Mouse (Mus musculus): ENCODE results near the gene Sirt5. TPM values are rescaled to one million over a fixed set of nuclear protein-coding genes. Genes with fewer than 3 reads are reported as not detected.

Sirt5 gene
- 10 to 100 TPM; 12.1 to 19.8 TPM for total RNA-seq (2021)
- long read RNA-seq, experiment 1, transcript Sirt5-211 (9 exons, 1,398 nt), result major isoform, 14 of 27 reads
- long read RNA-seq, experiment 1, partial matches to known transcripts, result 2 of 27 reads
- long read RNA-seq, experiment 1, other reads (novel, unspliced or antisense), result 11 of 27 reads
- long read RNA-seq, experiment 2, transcript Sirt5-211 (9 exons, 1,398 nt), result major isoform, 16 of 25 reads
- long read RNA-seq, experiment 2, partial matches to known transcripts, result 2 of 25 reads
- long read RNA-seq, experiment 2, other reads (novel, unspliced or antisense), result 7 of 25 reads

DNA sequence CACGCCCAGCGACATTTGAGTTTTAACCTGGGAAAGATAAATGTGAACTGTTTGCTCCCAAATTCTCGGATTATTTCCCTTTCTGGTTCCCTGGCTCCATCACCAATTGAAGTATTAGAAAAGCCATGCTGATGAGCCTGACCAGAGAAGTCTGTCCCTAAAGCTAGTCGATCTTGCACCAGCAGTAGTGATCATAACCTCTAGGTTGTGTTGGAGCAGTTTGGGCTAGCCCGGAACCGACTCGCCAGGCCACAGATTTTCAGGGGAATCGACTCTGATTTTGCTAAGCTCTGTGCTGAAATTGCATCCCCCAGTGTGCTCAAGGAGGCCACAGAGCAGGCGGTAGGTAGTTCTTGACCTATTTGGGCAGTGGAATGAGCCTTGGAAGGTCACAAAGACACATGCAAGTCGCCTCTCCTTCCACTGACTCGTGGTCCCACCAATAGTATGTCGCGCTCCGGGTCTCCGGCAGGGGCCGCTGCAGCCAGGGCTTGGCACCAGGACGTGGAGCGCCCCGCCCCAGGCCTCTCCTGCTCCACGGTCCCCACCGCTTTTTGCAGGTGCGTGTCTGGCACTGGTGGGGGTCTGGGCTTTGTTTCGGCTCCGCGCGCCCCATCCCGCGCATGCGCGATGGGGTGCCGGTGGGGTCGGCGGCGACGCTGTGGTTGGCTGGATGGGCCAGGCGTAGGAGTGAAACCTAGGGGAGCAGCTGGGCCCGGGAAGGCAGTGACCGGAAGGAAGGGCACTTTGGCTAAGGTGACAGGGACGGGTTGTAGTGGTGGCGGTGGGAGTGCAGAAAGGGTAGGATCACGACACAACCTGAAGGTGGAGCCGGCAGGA, at the start of gene Sirt5:
TSS of gene Sirt5 (plus strand) at position 512 of the 840 bp plus-strand sequence.
- intact Hi-C loops (cut with DNase I), result no loop called here
- peak within 1 kb of the TSS; percentile 94 for H3K4me3 ChIP-seq
- peak; percentile 92 for DNase-seq
- peak; percentile 96 for TF ChIP-seq CTCF (IDR thresholded peaks at IDR 0.05)
- peak within 1 kb of the TSS; percentile 85 for H3K27ac ChIP-seq

DNA sequence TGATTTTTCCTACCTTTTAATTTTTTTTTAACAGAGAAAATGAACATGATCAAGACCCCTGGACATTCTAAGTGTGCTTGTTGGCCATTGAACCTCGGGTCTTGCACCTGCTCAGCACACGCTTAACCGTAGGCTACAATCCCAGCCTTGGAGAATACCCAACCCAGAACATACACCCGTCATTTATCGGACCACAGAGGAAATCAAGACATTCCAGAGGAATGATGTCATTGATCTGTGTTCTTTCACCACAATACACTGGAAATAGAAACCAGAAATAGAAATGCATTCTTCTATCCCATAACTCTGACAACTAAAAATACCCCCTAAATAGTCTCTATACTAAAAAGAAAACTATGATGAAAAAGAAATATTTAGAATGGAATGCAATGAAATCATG, 47.9 kb upstream of the Sirt5 start:
- no peak for TF ChIP-seq CTCF (IDR thresholded peaks at IDR 0.05)
- intact Hi-C loops (cut with DNase I), result no loop called here
- no peak overlapping the region for H3K4me3 ChIP-seq
- H3K27ac ChIP-seq, result no peak overlapping the region
- no peak for DNase-seq

DNA sequence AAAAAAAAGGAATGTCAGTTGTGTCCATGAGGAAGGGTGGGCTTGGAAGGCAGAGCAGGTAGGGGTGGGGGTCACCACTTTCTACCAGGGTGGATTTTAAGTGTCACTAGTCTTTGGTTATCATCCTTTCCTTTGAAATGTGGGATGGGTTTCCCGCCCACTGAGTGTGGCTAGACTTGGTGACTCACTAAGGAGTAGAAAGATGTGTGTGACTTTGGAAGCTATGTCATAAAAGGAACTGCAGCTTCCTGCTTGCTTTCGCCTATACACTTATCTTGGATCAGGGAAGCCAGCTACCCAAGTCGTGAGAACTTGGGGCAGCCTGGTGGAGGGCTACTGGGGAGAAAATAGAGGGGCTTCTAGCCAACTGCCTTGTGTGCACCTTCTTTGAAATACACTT, 45.9 kb upstream of the Sirt5 start:
- no peak for DNase-seq
- TF ChIP-seq CTCF (IDR thresholded peaks at IDR 0.05), result no peak
- Histone ChIP-seq H3K27ac (no peak overlapping the region), H3K4me3 (no peak overlapping the region)
- intact Hi-C loops (cut with DNase I), result no loop called here

GRCm38 (mm10) chr13:43321492-43321891, 43.8 kb upstream of the Sirt5 start:
- Histone ChIP-seq H3K27ac (no peak overlapping the region), H3K4me3 (no peak overlapping the region)
- no peak for DNase-seq
- peak; percentile 59 for TF ChIP-seq CTCF (IDR thresholded peaks at IDR 0.05)
- intact Hi-C loops (cut with DNase I), result loop anchor here (2.0 kb wide), 1 partner anchor 139 kb away; no protein-coding TSS in a partner anchor

DNA sequence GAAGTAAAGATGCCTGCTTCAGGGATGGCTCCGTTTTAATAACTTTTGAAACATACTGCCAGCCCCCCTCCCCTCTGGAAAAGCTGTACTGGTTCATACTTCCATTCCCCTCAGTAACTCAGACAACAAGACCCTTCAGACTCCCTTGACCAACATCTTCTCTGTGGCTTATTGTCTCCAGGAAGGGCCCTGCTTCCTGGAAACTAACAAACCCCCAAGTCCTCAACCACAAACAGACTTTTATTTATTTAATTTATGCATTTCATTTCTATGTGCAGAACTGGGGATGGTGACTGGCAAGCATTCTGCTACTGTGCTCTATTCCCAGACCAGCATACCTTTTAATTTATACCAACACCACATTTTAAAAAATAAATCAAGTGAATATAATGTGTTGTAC, 39.9 kb upstream of the Sirt5 start:
- TF ChIP-seq CTCF (IDR thresholded peaks at IDR 0.05), result no peak
- DNase-seq, result no peak
- no peak overlapping the region for H3K4me3 ChIP-seq
- intact Hi-C loops (cut with DNase I), result no loop called here
- H3K27ac ChIP-seq, result no peak overlapping the region

DNA sequence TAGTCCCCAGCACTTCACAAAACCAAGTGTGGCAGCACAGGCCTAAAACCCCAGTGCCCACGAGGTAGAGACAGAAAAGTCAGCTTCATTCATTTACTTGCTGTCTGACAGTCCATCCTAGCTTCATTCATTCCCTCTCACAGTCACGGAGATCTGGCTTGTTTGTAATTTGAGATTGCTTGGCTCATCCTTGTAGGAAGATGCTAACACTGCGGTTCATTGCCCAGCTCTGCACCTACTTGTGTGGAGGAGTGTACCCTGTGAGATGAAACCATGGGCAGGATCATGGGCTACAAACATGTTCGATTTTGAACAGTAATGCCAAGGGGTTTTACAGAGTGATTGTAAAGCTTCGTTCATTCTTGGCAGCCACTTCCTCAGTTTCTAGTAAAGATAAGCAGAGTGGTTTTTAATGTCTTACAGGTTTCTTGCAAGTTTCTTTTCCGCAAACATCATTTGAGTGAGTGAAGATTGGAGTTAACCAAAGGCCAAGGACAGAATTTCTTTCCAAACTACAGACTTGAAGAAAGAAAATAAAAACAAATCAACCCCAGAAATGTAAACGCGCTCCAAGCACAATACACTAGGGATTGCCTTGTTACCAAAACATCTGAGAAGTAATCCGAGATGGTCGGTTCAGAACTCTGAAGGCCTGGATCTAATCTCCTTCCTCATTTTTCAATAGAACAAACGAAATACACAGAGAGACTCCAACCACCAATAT, 33.4 kb upstream of the Sirt5 start:
- peak; percentile 22 for DNase-seq
- intact Hi-C loops (cut with DNase I), result no loop called here
- H3K27ac ChIP-seq, result no peak overlapping the region
- H3K4me3 ChIP-seq, result no peak overlapping the region
- no peak for TF ChIP-seq CTCF (IDR thresholded peaks at IDR 0.05)

DNA sequence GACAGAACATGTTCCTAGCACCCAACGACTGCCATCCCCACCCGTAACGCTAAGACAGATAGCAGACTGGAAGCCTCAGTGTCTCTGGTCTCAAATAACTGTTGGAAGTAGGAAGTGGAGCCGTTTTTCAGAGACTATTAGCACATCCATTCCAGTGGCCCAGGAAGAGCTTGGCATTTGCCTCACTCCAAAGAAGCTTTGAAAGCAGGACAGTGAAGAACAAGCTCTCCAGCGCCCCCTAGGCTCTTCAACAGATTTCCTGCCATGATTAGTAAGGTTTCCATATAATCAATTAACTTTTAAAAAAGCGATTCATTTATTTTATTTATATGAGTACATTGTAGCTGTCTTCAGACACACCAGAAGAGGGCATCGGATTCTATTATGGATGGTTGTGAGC, 32.7 kb upstream of the Sirt5 start:
- H3K4me3 ChIP-seq, result no peak overlapping the region
- intact Hi-C loops (cut with DNase I), result no loop called here
- TF ChIP-seq CTCF (IDR thresholded peaks at IDR 0.05), result peak; percentile 60
- peak; percentile 48 for DNase-seq
- H3K27ac ChIP-seq, result no peak overlapping the region

DNA sequence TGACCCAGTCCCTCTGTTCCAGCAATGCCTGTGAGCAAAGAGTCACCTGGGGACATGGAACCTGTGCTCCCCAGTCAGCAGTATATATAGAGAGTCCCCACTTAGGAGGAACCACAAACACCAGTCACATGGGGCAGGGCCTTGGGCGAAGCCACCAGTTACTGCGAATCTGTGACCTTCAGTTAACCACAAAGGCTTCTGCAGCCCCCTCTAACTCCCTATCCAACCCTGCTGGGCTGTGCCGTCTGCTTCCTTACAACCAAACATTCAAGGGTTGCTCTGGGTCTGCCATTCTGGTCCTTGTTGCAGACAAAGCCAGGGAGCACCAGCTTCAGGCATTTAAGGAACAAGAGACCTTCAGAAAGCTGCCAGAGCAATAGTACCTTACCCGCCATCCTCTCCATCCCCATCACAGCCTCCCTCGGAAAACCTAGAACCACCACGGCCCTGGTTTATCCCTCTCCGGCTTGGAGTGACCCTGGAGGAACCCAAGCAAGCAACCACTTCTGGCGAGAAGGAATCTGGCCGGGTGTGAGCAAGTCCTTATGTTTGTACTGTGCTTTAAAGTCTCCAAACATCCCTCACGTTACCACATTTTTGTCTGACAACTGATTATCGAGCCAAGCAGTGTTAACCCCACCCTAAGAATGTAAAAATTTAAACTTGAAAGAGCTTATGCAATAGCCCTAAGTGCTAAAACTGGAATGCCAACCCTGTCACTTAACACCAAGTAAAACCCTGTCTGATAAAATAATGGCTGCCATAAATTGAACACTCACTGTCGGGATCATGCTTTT, 28.7 kb upstream of the Sirt5 start:
- no peak overlapping the region for H3K27ac ChIP-seq
- DNase-seq, result no peak
- intact Hi-C loops (cut with DNase I), result no loop called here
- no peak overlapping the region for H3K4me3 ChIP-seq
- TF ChIP-seq CTCF (IDR thresholded peaks at IDR 0.05), result no peak

- H3K27ac ChIP-seq, result no peak overlapping the region
- DNase-seq, result no peak
- intact Hi-C loops (cut with DNase I), result no loop called here
- H3K4me3 ChIP-seq, result no peak overlapping the region
- no peak for TF ChIP-seq CTCF (IDR thresholded peaks at IDR 0.05)
These were observed 27.3 kb upstream of the Sirt5 start for GRCm38 (mm10) chr13:43338001-43338400.

GRCm38 (mm10) chr13:43338632-43339031, 26.7 kb upstream of the Sirt5 start:
- intact Hi-C loops (cut with DNase I), result no loop called here
- DNase-seq, result no peak

GRCm38 (mm10) chr13:43346825-43347224, 18.5 kb upstream of the Sirt5 start:
- no peak overlapping the region for H3K27ac ChIP-seq
- H3K4me3 ChIP-seq, result no peak overlapping the region
- no peak for TF ChIP-seq CTCF (IDR thresholded peaks at IDR 0.05)
- intact Hi-C loops (cut with DNase I), result no loop called here
- DNase-seq, result no peak

More at GRCm38 (mm10) chr13:43338632-43339031, 26.7 kb upstream of the Sirt5 start:
- TF ChIP-seq CTCF (IDR thresholded peaks at IDR 0.05), result no peak
- Histone ChIP-seq H3K4me3 (no peak overlapping the region), H3K27ac (no peak overlapping the region)

DNA sequence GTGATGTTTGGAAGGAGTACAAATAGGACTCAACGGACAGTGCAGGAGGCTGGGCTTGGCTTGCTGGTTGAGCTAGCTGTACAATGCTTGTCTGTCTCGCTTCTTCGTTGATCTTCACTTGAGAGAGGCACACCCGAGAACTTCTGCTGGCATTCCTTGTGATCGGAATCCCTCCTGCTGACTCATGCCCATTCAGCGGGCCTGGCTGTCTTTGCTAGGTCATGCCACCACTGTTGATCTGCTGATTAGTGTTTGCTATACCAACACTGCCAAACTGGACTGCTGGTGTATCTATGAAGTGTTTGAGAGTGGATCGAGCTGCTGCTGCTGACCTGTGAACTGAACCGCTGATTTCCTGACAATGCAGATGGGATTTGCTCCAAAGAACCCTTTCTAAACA, 15.9 kb upstream of the Sirt5 start:
- DNase-seq, result no peak

More for the DNA sequence above, 15.9 kb upstream of the Sirt5 start:
- Histone ChIP-seq H3K4me3 (no peak overlapping the region), H3K27ac (no peak overlapping the region)
- intact Hi-C loops (cut with DNase I), result no loop called here
- no peak for TF ChIP-seq CTCF (IDR thresholded peaks at IDR 0.05)
